Mouse (Mus musculus): Measurements from ENCODE around the gene Epb41l3. TPM values are rescaled to one million over a fixed set of nuclear protein-coding genes. Genes with fewer than 3 reads are reported as not detected.
A peak's percentile ranks its signal among the peaks of the same experiment; 100 is the strongest.

The Epb41l3 gene
- polyA plus RNA-seq, 1 experiment from 2014 or later = 75.0 TPM

DNA sequence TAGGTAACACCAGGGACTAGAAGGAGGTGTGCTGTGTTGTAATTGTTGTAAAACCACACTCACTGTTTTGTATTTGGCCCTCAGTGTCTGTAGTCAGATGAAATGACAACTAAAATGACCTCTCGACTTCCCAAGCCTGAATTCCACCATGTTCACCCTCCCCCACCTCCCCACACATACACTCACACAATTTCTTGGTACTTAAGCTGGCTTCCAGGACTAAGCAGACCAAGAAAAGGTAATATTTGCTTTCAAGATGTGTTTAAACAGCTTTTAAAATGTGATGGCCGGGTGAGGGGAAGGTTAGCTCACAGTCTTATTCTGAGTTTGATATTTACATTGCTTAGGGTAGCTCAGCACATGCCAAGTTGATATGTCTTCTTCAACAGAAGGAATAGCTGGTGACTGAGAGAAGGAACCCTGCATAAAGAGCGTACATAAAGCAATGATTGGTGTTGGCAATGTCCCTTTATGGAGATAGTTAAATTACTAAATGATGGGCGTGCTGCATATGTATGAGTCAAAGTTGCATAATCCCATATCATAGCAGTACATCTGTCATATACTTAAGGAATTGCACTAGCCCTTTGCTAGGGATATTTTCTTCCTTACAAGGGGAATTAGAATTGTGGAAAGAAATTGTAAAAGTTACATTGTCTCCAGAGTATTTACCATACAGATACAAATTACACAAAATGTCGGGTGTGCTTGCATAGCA is 130.0 kb downstream of the Epb41l3 start:
- Histone ChIP-seq H3K36me3 (ENCODE audit: control insufficient read depth, insufficient read depth, low read length) (peaks cover 10% of the 10 kb centered on the region), H3K4me2 (replicated peaks; ENCODE audit: low read depth, low read length) (no peak overlapping the region), H3K9me3 (ENCODE audit: control insufficient read depth, low read depth, low read length) (no peaks in the 10 kb centered on the region), H3K27me3 (ENCODE audit: control insufficient read depth, insufficient read depth, low read length) (no peaks in the 10 kb centered on the region), H3K27ac (ENCODE audit: low read length) (no peak overlapping the region), H3K4me1 (ENCODE audit: control insufficient read depth, insufficient read depth, low read length) (no peaks in the 10 kb centered on the region), H3K9ac (replicated peaks; ENCODE audit: low read depth, low read length) (no peak overlapping the region), H3K4me3 (ENCODE audit: low read depth, low read length) (no peak overlapping the region)
- WGBS = 64% methylated on average over 5 of the region's 5 CpGs
- ATAC-seq (ENCODE audit: insufficient number of reproducible peaks, insufficient read depth, low FRiP score, low read depth) = no peak

GRCm38 (mm10) chr17:69207562-69208312 is 132.3 kb downstream of the Epb41l3 start:
- Histone ChIP-seq H3K4me3 (ENCODE audit: low read depth, low read length) (no peak overlapping the region), H3K9ac (replicated peaks; ENCODE audit: low read depth, low read length) (no peak overlapping the region), H3K27me3 (ENCODE audit: control insufficient read depth, insufficient read depth, low read length) (no peaks in the 10 kb centered on the region), H3K4me2 (replicated peaks; ENCODE audit: low read depth, low read length) (no peak overlapping the region), H3K9me3 (ENCODE audit: control insufficient read depth, low read depth, low read length) (no peaks in the 10 kb centered on the region), H3K36me3 (ENCODE audit: control insufficient read depth, insufficient read depth, low read length) (peaks cover 10% of the 10 kb centered on the region), H3K4me1 (ENCODE audit: control insufficient read depth, insufficient read depth, low read length) (no peaks in the 10 kb centered on the region), H3K27ac (ENCODE audit: low read length) (no peak overlapping the region)
- WGBS = 68% methylated on average over 15 of the region's 15 CpGs
- ATAC-seq (ENCODE audit: insufficient number of reproducible peaks, insufficient read depth, low FRiP score, low read depth) = no peak

DNA sequence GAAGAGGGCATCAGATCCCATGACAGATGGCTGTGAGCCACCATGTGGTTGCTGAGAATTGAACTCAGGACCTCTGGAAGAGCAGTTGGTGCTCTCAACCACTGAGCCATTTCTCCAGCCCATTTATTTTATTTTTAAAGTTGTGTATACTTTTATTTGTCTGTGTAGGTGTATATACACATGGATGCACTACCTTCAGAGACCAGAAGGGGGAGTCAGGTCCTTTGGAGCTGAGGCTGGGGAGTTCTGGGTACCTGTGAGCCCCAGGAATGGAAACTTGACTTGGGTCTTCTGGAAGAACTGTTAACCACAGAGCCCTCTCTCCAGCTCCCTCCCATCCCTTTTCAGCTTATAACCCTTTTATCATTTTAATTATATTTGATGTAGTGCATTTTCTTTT is 135.6 kb downstream of the Epb41l3 start:
- Histone ChIP-seq H3K4me3 (ENCODE audit: low read depth, low read length) (no peak overlapping the region), H3K9me3 (ENCODE audit: control insufficient read depth, low read depth, low read length) (no peaks in the 10 kb centered on the region), H3K36me3 (ENCODE audit: control insufficient read depth, insufficient read depth, low read length) (peaks cover 10% of the 10 kb centered on the region), H3K9ac (replicated peaks; ENCODE audit: low read depth, low read length) (no peak overlapping the region), H3K4me1 (ENCODE audit: control insufficient read depth, insufficient read depth, low read length) (no peaks in the 10 kb centered on the region), H3K27ac (ENCODE audit: low read length) (no peak overlapping the region), H3K27me3 (ENCODE audit: control insufficient read depth, insufficient read depth, low read length) (no peaks in the 10 kb centered on the region), H3K4me2 (replicated peaks; ENCODE audit: low read depth, low read length) (no peak overlapping the region)
- no peak for ATAC-seq (ENCODE audit: insufficient number of reproducible peaks, insufficient read depth, low FRiP score, low read depth)

DNA sequence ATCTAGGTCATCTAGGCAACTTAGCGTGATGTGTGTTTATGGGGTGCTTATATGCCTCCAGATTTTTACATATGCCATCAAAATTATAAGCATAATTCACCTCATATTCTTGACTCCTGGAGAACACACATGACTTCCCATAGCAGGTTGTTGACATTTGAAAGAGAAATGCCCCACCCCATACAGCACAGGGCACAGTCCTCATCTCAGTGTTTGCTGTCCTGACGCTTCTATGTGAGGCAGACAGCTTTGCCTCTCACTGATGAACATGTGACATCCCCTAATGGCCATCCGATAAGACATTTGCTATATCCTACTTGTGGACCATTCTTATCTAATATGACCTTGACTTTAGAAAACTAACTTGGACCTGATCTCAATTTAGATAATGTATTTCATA is 140.6 kb downstream of the Epb41l3 start:
- 86% methylated on average over 3 of the region's 3 CpGs for WGBS
- no peak overlapping the region for H3K4me3 ChIP-seq (ENCODE audit: low read depth, low read length)
- H3K4me1 ChIP-seq (ENCODE audit: control insufficient read depth, insufficient read depth, low read length) = no peaks in the 10 kb centered on the region
- no peaks in the 10 kb centered on the region for H3K27me3 ChIP-seq (ENCODE audit: control insufficient read depth, insufficient read depth, low read length)
- ATAC-seq (ENCODE audit: insufficient number of reproducible peaks, insufficient read depth, low FRiP score, low read depth) = no peak
- no peaks in the 10 kb centered on the region for H3K36me3 ChIP-seq (ENCODE audit: control insufficient read depth, insufficient read depth, low read length)
- no peak overlapping the region for H3K27ac ChIP-seq (ENCODE audit: low read length)
- H3K4me2 ChIP-seq (replicated peaks; ENCODE audit: low read depth, low read length) = no peak overlapping the region
- no peak overlapping the region for H3K9ac ChIP-seq (replicated peaks; ENCODE audit: low read depth, low read length)
- no peaks in the 10 kb centered on the region for H3K9me3 ChIP-seq (ENCODE audit: control insufficient read depth, low read depth, low read length)

DNA sequence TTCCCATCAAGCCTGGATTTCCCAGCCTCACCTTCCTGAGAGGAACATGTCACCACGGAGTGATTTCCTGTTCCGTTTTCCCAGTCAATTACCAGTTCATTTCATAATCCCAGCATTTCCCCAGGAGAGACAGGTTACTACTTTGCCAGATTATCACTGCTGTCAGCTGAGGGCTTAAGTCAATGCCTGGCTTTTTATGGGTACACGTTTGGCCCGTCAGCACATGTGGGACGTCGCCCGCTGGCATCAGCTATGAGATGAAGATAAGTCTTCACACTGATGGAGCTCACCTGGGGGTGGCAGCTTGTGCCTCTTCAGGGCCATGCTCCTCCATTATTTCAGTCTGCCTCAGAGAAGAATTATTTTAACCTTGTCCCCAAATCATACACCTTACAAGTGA is 145.4 kb downstream of the Epb41l3 start:
- H3K36me3 ChIP-seq (ENCODE audit: control insufficient read depth, insufficient read depth, low read length) = no peaks in the 10 kb centered on the region
- H3K27me3 ChIP-seq (ENCODE audit: control insufficient read depth, insufficient read depth, low read length) = no peaks in the 10 kb centered on the region
- no peak overlapping the region for H3K4me2 ChIP-seq (replicated peaks; ENCODE audit: low read depth, low read length)
- no peak overlapping the region for H3K9ac ChIP-seq (replicated peaks; ENCODE audit: low read depth, low read length)
- no peaks in the 10 kb centered on the region for H3K9me3 ChIP-seq (ENCODE audit: control insufficient read depth, low read depth, low read length)
- H3K4me1 ChIP-seq (ENCODE audit: control insufficient read depth, insufficient read depth, low read length) = peaks cover 9% of the 10 kb centered on the region; the same call in 1 of the 2 replicates
- 80% methylated on average over 7 of the region's 7 CpGs for whole genome bisulfite sequencing
- no peak overlapping the region for H3K27ac ChIP-seq (ENCODE audit: low read length)
- 0 out of 2 replicates have a peak, but pooled peaks have one; percentile 14 for ATAC-seq (ENCODE audit: insufficient number of reproducible peaks, insufficient read depth, low FRiP score, low read depth)
- no peak overlapping the region for H3K4me3 ChIP-seq (ENCODE audit: low read depth, low read length)

DNA sequence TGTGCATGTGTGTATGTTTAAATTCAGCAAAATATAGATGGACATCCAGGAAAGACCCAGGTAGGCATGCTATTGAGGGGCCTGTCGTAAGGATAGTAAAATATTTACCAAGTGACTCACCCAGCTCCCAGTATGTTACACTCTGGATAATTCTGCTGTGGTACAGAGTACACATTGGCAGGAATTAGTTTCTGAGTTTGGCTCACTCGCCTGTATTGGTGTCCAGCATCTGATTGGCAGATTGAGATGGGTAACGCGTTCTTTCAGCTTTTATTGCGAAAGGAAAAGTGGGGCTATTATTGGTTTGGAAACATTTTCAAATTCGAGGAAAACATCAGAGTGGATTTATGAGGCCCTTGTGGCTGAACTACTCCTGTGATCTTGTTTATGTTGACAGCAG is 145.9 kb downstream of the Epb41l3 start:
- 65% methylated on average over 6 of the region's 6 CpGs for WGBS
- no peaks in the 10 kb centered on the region for H3K27me3 ChIP-seq (ENCODE audit: control insufficient read depth, insufficient read depth, low read length)
- no peak overlapping the region for H3K9ac ChIP-seq (replicated peaks; ENCODE audit: low read depth, low read length)
- no peaks in the 10 kb centered on the region for H3K36me3 ChIP-seq (ENCODE audit: control insufficient read depth, insufficient read depth, low read length)
- no peak overlapping the region for H3K4me3 ChIP-seq (ENCODE audit: low read depth, low read length)
- H3K4me1 ChIP-seq (ENCODE audit: control insufficient read depth, insufficient read depth, low read length) = peaks cover 9% of the 10 kb centered on the region; the same call in 1 of the 2 replicates
- peak; percentile 72; the same call in 1 of the 2 replicates for ATAC-seq (ENCODE audit: insufficient number of reproducible peaks, insufficient read depth, low FRiP score, low read depth)
- no peaks in the 10 kb centered on the region for H3K9me3 ChIP-seq (ENCODE audit: control insufficient read depth, low read depth, low read length)
- no peak overlapping the region for H3K4me2 ChIP-seq (replicated peaks; ENCODE audit: low read depth, low read length)
- H3K27ac ChIP-seq (ENCODE audit: low read length) = no peak overlapping the region

DNA sequence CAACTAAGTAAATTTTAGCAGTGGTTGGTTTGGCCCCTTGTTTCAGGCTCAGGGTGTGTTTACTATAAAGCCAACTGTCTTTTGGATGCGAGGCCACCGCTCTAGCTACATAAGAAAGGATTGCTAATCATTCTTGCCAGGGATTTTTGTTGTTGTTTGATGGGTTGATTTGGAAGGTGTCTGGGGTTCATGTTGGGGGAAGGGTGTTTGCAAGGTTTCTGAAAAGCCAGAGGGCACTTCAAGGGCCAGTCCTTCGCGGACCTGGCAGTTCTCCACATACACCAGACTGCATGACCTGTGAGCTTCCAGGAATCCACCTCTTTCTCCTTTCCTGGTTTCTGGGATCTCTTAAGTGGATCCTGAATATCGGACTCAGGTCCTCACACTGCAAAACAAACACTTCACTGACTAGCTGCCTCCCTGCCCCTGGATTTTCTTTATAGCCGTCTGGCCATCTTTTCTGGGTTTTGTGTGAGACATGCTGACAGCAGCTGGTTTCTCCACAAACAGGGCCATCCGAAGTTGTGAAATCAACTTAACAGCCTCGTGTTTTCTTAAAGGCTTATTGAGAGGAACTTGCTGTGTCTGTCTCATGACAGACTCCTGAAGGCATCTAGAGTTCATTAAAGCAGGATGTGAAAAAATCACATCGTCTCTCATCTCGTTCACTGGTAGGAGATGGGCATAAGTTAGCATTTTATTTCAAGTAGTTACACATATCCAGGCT is 146.6 kb downstream of the Epb41l3 start:
- H3K27ac ChIP-seq (ENCODE audit: low read length) = no peak overlapping the region
- no peak for ATAC-seq (ENCODE audit: insufficient number of reproducible peaks, insufficient read depth, low FRiP score, low read depth)
- H3K9ac ChIP-seq (replicated peaks; ENCODE audit: low read depth, low read length) = no peak overlapping the region
- H3K4me1 ChIP-seq (ENCODE audit: control insufficient read depth, insufficient read depth, low read length) = peaks cover 17% of the 10 kb centered on the region
- WGBS = 29% methylated on average over 10 of the region's 10 CpGs
- H3K36me3 ChIP-seq (ENCODE audit: control insufficient read depth, insufficient read depth, low read length) = no peaks in the 10 kb centered on the region
- H3K4me2 ChIP-seq (replicated peaks; ENCODE audit: low read depth, low read length) = no peak overlapping the region
- no peak overlapping the region for H3K4me3 ChIP-seq (ENCODE audit: low read depth, low read length)
- no peaks in the 10 kb centered on the region for H3K27me3 ChIP-seq (ENCODE audit: control insufficient read depth, insufficient read depth, low read length)
- no peaks in the 10 kb centered on the region for H3K9me3 ChIP-seq (ENCODE audit: control insufficient read depth, low read depth, low read length)

GRCm38 (mm10) chr17:69225996-69226395 is 150.5 kb downstream of the Epb41l3 start:
- no peaks in the 10 kb centered on the region for H3K27me3 ChIP-seq (ENCODE audit: control insufficient read depth, insufficient read depth, low read length)
- no peak overlapping the region for H3K9ac ChIP-seq (replicated peaks; ENCODE audit: low read depth, low read length)
- no peaks in the 10 kb centered on the region for H3K9me3 ChIP-seq (ENCODE audit: control insufficient read depth, low read depth, low read length)
- no peak overlapping the region for H3K27ac ChIP-seq (ENCODE audit: low read length)
- 86% methylated on average over 7 of the region's 7 CpGs for WGBS
- no peak overlapping the region for H3K4me2 ChIP-seq (replicated peaks; ENCODE audit: low read depth, low read length)
- ATAC-seq (ENCODE audit: insufficient number of reproducible peaks, insufficient read depth, low FRiP score, low read depth) = no peak
- no peaks in the 10 kb centered on the region for H3K36me3 ChIP-seq (ENCODE audit: control insufficient read depth, insufficient read depth, low read length)
- H3K4me1 ChIP-seq (ENCODE audit: control insufficient read depth, insufficient read depth, low read length) = peaks cover 19% of the 10 kb centered on the region
- no peak overlapping the region for H3K4me3 ChIP-seq (ENCODE audit: low read depth, low read length)

Data from stomach, embryonic 14.5 days (tissue).